Mouse (Mus musculus) E14TG2a.4 (cell line): ENCODE results near the gene Crocc.

ENCODE experiments used
- CTCF ChIP-seq: conservative IDR thresholded peaks from 2 replicates; pipeline ENCODE4 v1.5.1; 2014; ENCODE audit warnings: low read length
- POU5F1 ChIP-seq: IDR thresholded peaks from 2 replicates; pipeline ENCODE4 v1.6.1; 2014; ENCODE audit warnings: low read length, borderline replicate concordance

DNA sequence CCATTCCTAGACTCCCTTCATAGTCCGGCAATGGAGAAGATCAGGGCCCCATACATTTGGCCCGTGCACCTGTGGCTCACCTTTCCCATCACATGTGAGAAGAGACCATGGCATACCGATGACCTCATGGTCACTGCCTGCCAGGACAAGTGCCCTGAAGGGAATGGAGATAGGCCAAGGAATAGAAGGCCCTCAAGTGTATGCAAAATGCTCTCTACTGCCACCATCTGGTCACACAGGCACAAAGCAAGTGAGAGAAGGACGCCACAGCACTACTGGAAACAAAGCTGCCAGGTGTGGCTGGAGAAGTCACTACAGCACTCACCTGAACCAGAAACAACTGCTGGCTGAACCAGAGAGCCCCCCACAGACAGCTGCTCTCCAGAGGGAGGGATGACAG, 9.4 kb upstream of the Crocc start:
- TF ChIP-seq CTCF (peak; percentile 50), POU5F1 (no peak)
